Mouse (Mus musculus): ENCODE data around the gene Setd4. TPM values are rescaled to one million over a fixed set of nuclear protein-coding genes. Genes with fewer than 3 reads are reported as not detected.
A peak's percentile ranks its signal among the peaks of the same experiment; 100 is the strongest.

Gene Setd4
- polyA plus RNA-seq, 1 experiment from 2014 or later: 9.9 TPM

- ATAC-seq (ENCODE audit: low read depth): no peak
- Histone ChIP-seq H3K9ac (ENCODE audit: low read length) (no peak overlapping the region), H3K27me3 (ENCODE audit: control insufficient read depth, insufficient read depth, low read depth, low read length) (no peaks in the 10 kb centered on the region), H3K4me3 (ENCODE audit: low read length) (no peak overlapping the region), H3K9me3 (ENCODE audit: control insufficient read depth, low read length) (no peaks in the 10 kb centered on the region), H3K36me3 (ENCODE audit: control insufficient read depth, insufficient read depth, low read length) (peaks cover 4% of the 10 kb centered on the region; the same call in 1 of the 2 replicates), H3K27ac (ENCODE audit: low read length) (no peak overlapping the region), H3K4me1 (replicated peaks; ENCODE audit: control insufficient read depth, insufficient read depth, low read length) (peaks cover 3% of the 10 kb centered on the region; the same call in 1 of the 2 replicates), H3K4me2 (ENCODE audit: low read depth, low read length) (no peak overlapping the region)
- WGBS: 79% methylated on average over 4 of the region's 4 CpGs
Measured at GRCm38 (mm10) chr16:93610961-93611360, 7.1 kb upstream of the Setd4 start.

- H3K27ac ChIP-seq (ENCODE audit: low read length): no peak overlapping the region
- ATAC-seq (ENCODE audit: low read depth): no peak
- 85% methylated on average over 4 of the region's 4 CpGs for WGBS
- H3K4me3 ChIP-seq (ENCODE audit: low read length): no peak overlapping the region
- no peaks in the 10 kb centered on the region for H3K27me3 ChIP-seq (ENCODE audit: control insufficient read depth, insufficient read depth, low read depth, low read length)
- H3K9ac ChIP-seq (ENCODE audit: low read length): no peak overlapping the region
- H3K4me2 ChIP-seq (ENCODE audit: low read depth, low read length): no peak overlapping the region
- H3K9me3 ChIP-seq (ENCODE audit: control insufficient read depth, low read length): no peaks in the 10 kb centered on the region
- peaks cover 4% of the 10 kb centered on the region for H3K4me1 ChIP-seq (replicated peaks; ENCODE audit: control insufficient read depth, insufficient read depth, low read length)
- H3K36me3 ChIP-seq (ENCODE audit: control insufficient read depth, insufficient read depth, low read length): peaks cover 4% of the 10 kb centered on the region; the same call in 1 of the 2 replicates
Measured at GRCm38 (mm10) chr16:93609796-93610195, 5.9 kb upstream of the Setd4 start.

- H3K27me3 ChIP-seq (ENCODE audit: control insufficient read depth, insufficient read depth, low read depth, low read length): no peaks in the 10 kb centered on the region
- H3K4me3 ChIP-seq (ENCODE audit: low read length): peak overlapping the region; percentile 76
- H3K9ac ChIP-seq (ENCODE audit: low read length): no peak overlapping the region
- peaks cover 4% of the 10 kb centered on the region; the same call in 1 of the 2 replicates for H3K36me3 ChIP-seq (ENCODE audit: control insufficient read depth, insufficient read depth, low read length)
- 50% methylated on average over 7 of the region's 8 CpGs for WGBS
- no peak overlapping the region for H3K27ac ChIP-seq (ENCODE audit: low read length)
- H3K9me3 ChIP-seq (ENCODE audit: control insufficient read depth, low read length): no peaks in the 10 kb centered on the region
- H3K4me1 ChIP-seq (replicated peaks; ENCODE audit: control insufficient read depth, insufficient read depth, low read length): peaks cover 12% of the 10 kb centered on the region
- no peak for ATAC-seq (ENCODE audit: low read depth)
- peak overlapping the region; percentile 91 for H3K4me2 ChIP-seq (ENCODE audit: low read depth, low read length)
Measured at GRCm38 (mm10) chr16:93608731-93609130, 4.9 kb upstream of the Setd4 start.

GRCm38 (mm10) chr16:93607669-93608101 lies 3.8 kb upstream of the Setd4 start:
- Histone ChIP-seq H3K4me2 (ENCODE audit: low read depth, low read length) (peak overlapping the region; percentile 91), H3K27me3 (ENCODE audit: control insufficient read depth, insufficient read depth, low read depth, low read length) (no peaks in the 10 kb centered on the region), H3K4me1 (replicated peaks; ENCODE audit: control insufficient read depth, insufficient read depth, low read length) (peaks cover 12% of the 10 kb centered on the region), H3K9me3 (ENCODE audit: control insufficient read depth, low read length) (no peaks in the 10 kb centered on the region), H3K27ac (ENCODE audit: low read length) (peak overlapping the region; percentile 77), H3K36me3 (ENCODE audit: control insufficient read depth, insufficient read depth, low read length) (peaks cover 4% of the 10 kb centered on the region; the same call in 1 of the 2 replicates), H3K4me3 (ENCODE audit: low read length) (peak overlapping the region; percentile 76), H3K9ac (ENCODE audit: low read length) (peak overlapping the region; percentile 86)
- WGBS: under 1% methylated on average over 32 of the region's 32 CpGs
- ATAC-seq (ENCODE audit: low read depth): peak; percentile 59

GRCm38 (mm10) chr16:93606146-93606545 lies 2.3 kb upstream of the Setd4 start:
- Histone ChIP-seq H3K4me1 (replicated peaks; ENCODE audit: control insufficient read depth, insufficient read depth, low read length) (peaks cover 12% of the 10 kb centered on the region), H3K9me3 (ENCODE audit: control insufficient read depth, low read length) (no peaks in the 10 kb centered on the region), H3K9ac (ENCODE audit: low read length) (no peak overlapping the region), H3K36me3 (ENCODE audit: control insufficient read depth, insufficient read depth, low read length) (peaks cover 2% of the 10 kb centered on the region; the same call in 1 of the 2 replicates), H3K27ac (ENCODE audit: low read length) (no peak overlapping the region), H3K4me2 (ENCODE audit: low read depth, low read length) (no peak overlapping the region), H3K27me3 (ENCODE audit: control insufficient read depth, insufficient read depth, low read depth, low read length) (no peaks in the 10 kb centered on the region), H3K4me3 (ENCODE audit: low read length) (no peak overlapping the region)
- WGBS: 85% methylated on average over 7 of the region's 7 CpGs
- ATAC-seq (ENCODE audit: low read depth): no peak

GRCm38 (mm10) chr16:93605553-93605952 lies 1.7 kb upstream of the Setd4 start, which contains the start of gene Cbr1:
TSS of gene Cbr1 (plus strand) at chr16:93605853.
- no peaks in the 10 kb centered on the region for H3K27me3 ChIP-seq (ENCODE audit: control insufficient read depth, insufficient read depth, low read depth, low read length)
- peak within 1 kb of the TSS; percentile 94 for H3K4me2 ChIP-seq (ENCODE audit: low read depth, low read length)
- H3K27ac ChIP-seq (ENCODE audit: low read length): no peak within 1 kb of the TSS
- H3K36me3 ChIP-seq (ENCODE audit: control insufficient read depth, insufficient read depth, low read length): no peaks in the 10 kb centered on the region; the same call in 1 of the 2 replicates
- H3K4me1 ChIP-seq (replicated peaks; ENCODE audit: control insufficient read depth, insufficient read depth, low read length): peaks cover 12% of the 10 kb centered on the region
- peak within 1 kb of the TSS; percentile 85 for H3K9ac ChIP-seq (ENCODE audit: low read length)
- no peaks in the 10 kb centered on the region for H3K9me3 ChIP-seq (ENCODE audit: control insufficient read depth, low read length)
- no peak for ATAC-seq (ENCODE audit: low read depth)
- 62% methylated on average over 4 of the region's 4 CpGs for WGBS
- H3K4me3 ChIP-seq (ENCODE audit: low read length): peak within 1 kb of the TSS; percentile 69

DNA sequence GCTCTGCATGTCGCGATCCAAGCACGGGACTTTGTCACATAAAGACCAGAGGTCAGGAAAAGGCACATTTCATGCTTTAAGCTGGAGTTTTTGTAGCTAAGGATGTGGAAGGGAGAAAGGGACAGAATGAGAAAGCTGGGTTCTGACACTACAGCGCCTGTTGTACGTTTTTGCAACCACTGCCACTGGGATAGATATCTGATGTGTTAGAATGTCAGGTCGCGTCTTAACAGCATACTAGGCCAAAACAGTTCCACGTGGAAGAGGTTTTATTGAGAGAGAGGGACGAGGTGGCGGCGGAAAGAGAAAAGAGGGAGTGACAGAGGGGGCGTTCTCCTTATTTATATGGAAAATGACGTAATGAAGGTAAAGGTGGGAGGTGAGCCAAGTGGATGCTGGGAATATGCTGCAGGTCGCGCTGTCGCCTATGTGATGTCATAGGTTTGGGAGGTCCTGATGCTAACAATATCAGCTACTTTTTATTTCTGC lies 662 bp upstream of the Setd4 start:
- Histone ChIP-seq H3K4me3 (ENCODE audit: low read length) (peak overlapping the region; percentile 69), H3K4me1 (replicated peaks; ENCODE audit: control insufficient read depth, insufficient read depth, low read length) (peaks cover 12% of the 10 kb centered on the region), H3K9me3 (ENCODE audit: control insufficient read depth, low read length) (no peaks in the 10 kb centered on the region), H3K27me3 (ENCODE audit: control insufficient read depth, insufficient read depth, low read depth, low read length) (no peaks in the 10 kb centered on the region), H3K36me3 (ENCODE audit: control insufficient read depth, insufficient read depth, low read length) (no peaks in the 10 kb centered on the region), H3K9ac (ENCODE audit: low read length) (peak overlapping the region; percentile 85), H3K27ac (ENCODE audit: low read length) (peak overlapping the region; percentile 96), H3K4me2 (ENCODE audit: low read depth, low read length) (peak overlapping the region; percentile 94)
- no peak for ATAC-seq (ENCODE audit: low read depth)
- 5% methylated on average over 16 of the region's 16 CpGs for WGBS

DNA sequence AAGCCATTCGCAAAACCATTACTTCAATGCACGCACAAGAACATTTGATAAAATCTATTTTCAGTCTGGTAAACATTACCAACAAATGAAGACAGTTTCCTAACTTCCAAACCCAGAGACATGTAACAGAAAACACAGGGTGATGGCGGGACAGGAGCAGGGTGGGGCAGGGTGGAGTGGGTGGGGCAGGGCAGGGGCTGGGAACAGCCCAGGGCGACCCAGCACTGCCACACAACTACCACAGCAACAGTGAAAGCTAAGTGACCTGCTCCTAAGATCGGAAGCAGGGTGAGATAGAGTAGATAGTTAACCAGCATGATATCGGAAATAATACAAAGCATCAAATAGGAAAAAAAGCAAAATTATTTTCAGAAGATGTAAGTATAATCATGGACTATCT lies 4.4 kb downstream of the Setd4 start:
- ATAC-seq (ENCODE audit: low read depth): no peak
- no peak overlapping the region for H3K4me2 ChIP-seq (ENCODE audit: low read depth, low read length)
- 86% methylated on average over 6 of the region's 6 CpGs for WGBS
- H3K9ac ChIP-seq (ENCODE audit: low read length): no peak overlapping the region
- no peaks in the 10 kb centered on the region for H3K27me3 ChIP-seq (ENCODE audit: control insufficient read depth, insufficient read depth, low read depth, low read length)
- H3K4me1 ChIP-seq (replicated peaks; ENCODE audit: control insufficient read depth, insufficient read depth, low read length): peaks cover 4% of the 10 kb centered on the region
- peaks cover 3% of the 10 kb centered on the region; the same call in 1 of the 2 replicates for H3K36me3 ChIP-seq (ENCODE audit: control insufficient read depth, insufficient read depth, low read length)
- no peak overlapping the region for H3K4me3 ChIP-seq (ENCODE audit: low read length)
- no peak overlapping the region for H3K27ac ChIP-seq (ENCODE audit: low read length)
- no peaks in the 10 kb centered on the region for H3K9me3 ChIP-seq (ENCODE audit: control insufficient read depth, low read length)

GRCm38 (mm10) chr16:93597551-93597950 lies 6.3 kb downstream of the Setd4 start:
- Histone ChIP-seq H3K4me2 (ENCODE audit: low read depth, low read length) (no peak overlapping the region), H3K4me1 (replicated peaks; ENCODE audit: control insufficient read depth, insufficient read depth, low read length) (no peaks in the 10 kb centered on the region), H3K36me3 (ENCODE audit: control insufficient read depth, insufficient read depth, low read length) (peaks cover 3% of the 10 kb centered on the region; the same call in 1 of the 2 replicates), H3K9ac (ENCODE audit: low read length) (no peak overlapping the region), H3K27ac (ENCODE audit: low read length) (no peak overlapping the region), H3K9me3 (ENCODE audit: control insufficient read depth, low read length) (no peaks in the 10 kb centered on the region), H3K4me3 (ENCODE audit: low read length) (no peak overlapping the region), H3K27me3 (ENCODE audit: control insufficient read depth, insufficient read depth, low read depth, low read length) (no peaks in the 10 kb centered on the region)
- no peak for ATAC-seq (ENCODE audit: low read depth)
- WGBS: 94% methylated on average over 9 of the region's 9 CpGs

Measured in lung, embryonic 16.5 days (tissue).